In the genomic region with DNA sequence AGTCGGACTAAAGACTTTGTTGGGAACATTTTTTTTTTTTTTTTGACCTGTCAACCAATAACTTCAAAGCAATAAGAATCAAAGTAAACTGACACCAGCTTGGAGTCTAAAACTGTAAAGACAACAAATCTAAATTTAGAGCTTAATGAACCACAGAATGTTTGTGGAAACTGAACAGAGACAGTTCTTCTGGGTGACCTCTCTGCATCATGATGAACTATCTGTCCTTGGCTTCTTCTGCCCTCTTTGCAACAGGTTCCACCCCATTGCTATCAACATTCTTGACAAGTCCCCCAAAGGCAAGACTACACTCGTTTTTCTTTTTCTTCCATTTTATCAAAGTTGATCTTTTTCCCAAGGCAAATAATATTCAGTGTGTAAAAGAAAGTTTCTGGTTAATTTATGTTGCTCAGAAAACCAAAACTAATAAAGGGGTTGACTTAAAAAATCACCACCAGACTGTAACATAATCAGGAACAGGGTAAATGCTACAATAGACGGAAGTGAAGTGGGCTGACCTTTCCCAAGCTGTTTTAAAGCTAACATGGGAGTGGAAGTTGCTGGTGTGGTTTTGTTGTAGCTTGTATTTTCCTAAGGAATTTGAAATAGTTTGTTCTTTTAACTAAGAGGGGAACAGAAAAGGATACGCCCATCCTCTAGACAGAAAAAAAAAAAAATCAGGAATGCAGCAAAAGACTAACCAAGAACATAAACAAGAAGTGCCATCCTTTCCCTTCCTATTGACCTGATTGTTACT, we compare ENCODE assay signal across 20 mouse cellular contexts. TPM values are rescaled to one million over a fixed set of nuclear protein-coding genes. Genes with fewer than 3 reads are reported as not detected.
A peak's percentile ranks its signal among the peaks of the same experiment; 100 is the strongest.
DNase-seq lines count a peak whose midpoint lies in the region; ATAC-seq and TF ChIP-seq lines count a peak whose summit lies in the region.
"Had no signal": no experiment of that assay in that cellular context is flagged by ENCODE, and none has a peak within 500 bp of the region (broad histone marks: within the 10 kb centered on the region; RNA-seq: fewer than 3 reads in every experiment).

No protein-coding gene starts in this region.

- no peaks in the 10 kb centered on the region for H3K36me3 ChIP-seq in heart, embryonic 11.5 days (ENCODE audit: control insufficient read depth, insufficient read depth, low read length)
- H3K36me3 ChIP-seq in kidney, embryonic 14.5 days (ENCODE audit: control insufficient read depth, insufficient read depth, low read length): no peaks in the 10 kb centered on the region
- no peaks in the 10 kb centered on the region for H3K36me3 ChIP-seq in lung, postnatal 0 days (ENCODE audit: insufficient read depth, low read length)
- H3K36me3 ChIP-seq: embryonic facial prominence, embryonic 15.5 days; midbrain, embryonic 15.5 days had no signal

- H3K27ac ChIP-seq in heart, embryonic 11.5 days (ENCODE audit: low read depth, low read length): no peak overlapping the region
- no peak overlapping the region for H3K27ac ChIP-seq in kidney, embryonic 14.5 days (ENCODE audit: low read depth, low read length)
- peak overlapping the region; percentile 59; the same call in 1 of the 2 replicates for H3K27ac ChIP-seq in lung, postnatal 0 days (ENCODE audit: low read length)
- H3K27ac ChIP-seq: embryonic facial prominence, embryonic 15.5 days; midbrain, embryonic 15.5 days had no signal

- no peaks in the 10 kb centered on the region for H3K27me3 ChIP-seq in heart, embryonic 11.5 days (ENCODE audit: control insufficient read depth, insufficient read depth, low read length)
- no peaks in the 10 kb centered on the region for H3K27me3 ChIP-seq in kidney, embryonic 14.5 days (ENCODE audit: control insufficient read depth, insufficient read depth, low read length)
- H3K27me3 ChIP-seq in lung, postnatal 0 days (replicated peaks; ENCODE audit: insufficient read depth, low read length): no peaks in the 10 kb centered on the region
- H3K27me3 ChIP-seq: CH12.LX; embryonic facial prominence, embryonic 15.5 days; megakaryocyte, embryonic 14.5 days; midbrain, embryonic 15.5 days had no signal

- DNase-seq in heart, adult 18-20 months: peak; percentile 10 to 49
- no peak for DNase-seq in kidney, postnatal 4 days
- peak; percentile 71 for DNase-seq in lung, postnatal 0 days (ENCODE audit: low spot score)
- no peak for DNase-seq in lung, adult 2 months
- DNase-seq: adrenal gland, postnatal 25 days; cerebellum, adult 11-12 months; cerebellum, postnatal 14 days; kidney, adult 11 months; liver; right cerebral cortex, postnatal 14 days; spleen, adult 18-20 months; thymus, postnatal 36 days had no signal

- no peak overlapping the region for H3K4me2 ChIP-seq in heart, embryonic 11.5 days
- no peak overlapping the region for H3K4me2 ChIP-seq in kidney, embryonic 14.5 days (replicated peaks; ENCODE audit: low read depth, low read length)
- no peak overlapping the region for H3K4me2 ChIP-seq in lung, postnatal 0 days (replicated peaks; ENCODE audit: low read depth, low read length)
- H3K4me2 ChIP-seq: embryonic facial prominence, embryonic 15.5 days; midbrain, embryonic 15.5 days had no signal

- H3K9me3 ChIP-seq in heart, embryonic 11.5 days (replicated peaks; ENCODE audit: control insufficient read depth, low read length): no peaks in the 10 kb centered on the region
- H3K9me3 ChIP-seq in kidney, embryonic 14.5 days (ENCODE audit: control insufficient read depth, low read length): no peaks in the 10 kb centered on the region
- no peaks in the 10 kb centered on the region for H3K9me3 ChIP-seq in lung, postnatal 0 days (ENCODE audit: low read length)
- H3K9me3 ChIP-seq: embryonic facial prominence, embryonic 15.5 days; megakaryocyte, embryonic 14.5 days; midbrain, embryonic 15.5 days had no signal

- no peaks in the 10 kb centered on the region for H3K4me1 ChIP-seq in heart, embryonic 11.5 days (ENCODE audit: control insufficient read depth, insufficient read depth, low read length)
- no peaks in the 10 kb centered on the region for H3K4me1 ChIP-seq in kidney, embryonic 14.5 days (ENCODE audit: control insufficient read depth, insufficient read depth, low read length)
- H3K4me1 ChIP-seq in lung, postnatal 0 days (ENCODE audit: insufficient read depth, low read depth, low read length): no peaks in the 10 kb centered on the region
- peaks cover 7% of the 10 kb centered on the region; the same call in 1 of the 2 replicates for H3K4me1 ChIP-seq in lung, adult 2 months (ENCODE audit: control insufficient read depth, insufficient read depth, low read length)
- H3K4me1 ChIP-seq: embryonic facial prominence, embryonic 15.5 days; megakaryocyte, embryonic 14.5 days; midbrain, embryonic 15.5 days had no signal

- TF ChIP-seq POLR2A in lung, adult 2 months (IDR thresholded peaks at IDR 0.05; ENCODE audit: borderline replicate concordance, extremely low read depth, low read depth, low read length): no peak

- 60% methylated on average over 4 of the region's 4 CpGs for WGBS in heart, embryonic 11.5 days (ENCODE audit: insufficient replicate concordance)
- WGBS in kidney, embryonic 14.5 days: 25% methylated on average over 4 of the region's 4 CpGs
- 30% methylated on average over 4 of the region's 4 CpGs for WGBS in lung, postnatal 0 days
- 35% methylated on average over 4 of the region's 4 CpGs for WGBS in lung, adult 2 months

- peak; percentile 92 for TF ChIP-seq EP300 in lung, postnatal 0 days (IDR thresholded peaks at IDR 0.05)

- ATAC-seq in heart, embryonic 11.5 days (replicated peaks; ENCODE audit: insufficient number of reproducible peaks, low FRiP score, low TSS enrichment): no peak
- ATAC-seq in kidney, embryonic 14.5 days (ENCODE audit: low FRiP score, low TSS enrichment): peak; percentile 49; the same call in 1 of the 2 replicates
- peak; percentile 74 for ATAC-seq in lung, postnatal 0 days
- ATAC-seq in frontal cortex, adult (ENCODE audit: low TSS enrichment): no peak
- ATAC-seq: forebrain, embryonic 16.5 days; midbrain, embryonic 15.5 days had no signal

- TF ChIP-seq CTCF in lung, postnatal 0 days (IDR thresholded peaks at IDR 0.05): no peak
- TF ChIP-seq CTCF in lung, adult 2 months (IDR thresholded peaks at IDR 0.05; ENCODE audit: insufficient read depth, low read length): no peak

- no peak overlapping the region for H3K4me3 ChIP-seq in heart, embryonic 11.5 days (ENCODE audit: low read depth, low read length)
- no peak overlapping the region for H3K4me3 ChIP-seq in kidney, embryonic 14.5 days (ENCODE audit: low read length)
- H3K4me3 ChIP-seq in lung, postnatal 0 days (ENCODE audit: low read depth, low read length): no peak overlapping the region
- H3K4me3 ChIP-seq in lung, adult 2 months (replicated peaks; ENCODE audit: extremely low read depth, low read depth, low read length): no peak overlapping the region
- H3K4me3 ChIP-seq: embryonic facial prominence, embryonic 15.5 days; megakaryocyte, embryonic 14.5 days; midbrain, embryonic 15.5 days had no signal

- H3K9ac ChIP-seq in heart, embryonic 11.5 days (ENCODE audit: low read depth, low read length): no peak overlapping the region
- no peak overlapping the region for H3K9ac ChIP-seq in kidney, embryonic 14.5 days (ENCODE audit: low read depth, low read length)
- H3K9ac ChIP-seq in lung, postnatal 0 days (replicated peaks; ENCODE audit: low read depth): no peak overlapping the region
- H3K9ac ChIP-seq: embryonic facial prominence, embryonic 15.5 days; midbrain, embryonic 15.5 days had no signal

RNA-seq across cellular contexts. Expression of a gene that starts 31.7 kb away (rescaled TPM):
- 10 to 100 TPM; 31.1 to 31.3 TPM for total RNA-seq in heart, adult 18-20 months (2021)
- 88.3 and 99.9 TPM in 2 replicates for polyA plus RNA-seq in heart, embryonic 11.5 days (2014; fragmentation: Nextera tagmentation; extraction: Ambion mirVana)
- polyA plus RNA-seq in kidney, embryonic 14.5 days (2014; fragmentation: Nextera tagmentation; extraction: Ambion mirVana): 172 and 225 TPM in 2 replicates
- polyA plus RNA-seq in lung, postnatal 0 days (2015; fragmentation: Nextera tagmentation; extraction: Ambion mirVana): 106 and 110 TPM in 2 replicates
- polyA plus RNA-seq in lung, adult 2 months (2012; rRNA removed): 35.6 and 39.0 TPM in 2 replicates

Comparison
In these comparisons a context has a peak if more than half of its experiments do, and no peak if none do; other contexts are left out.
1. DNase-seq: peak in heart, adult 18-20 months (2 of 2) and lung, postnatal 0 days (single experiment); none in kidney, postnatal 4 days (0 of 2) and lung, adult 2 months (single experiment).
2. ATAC-seq: peak in kidney, embryonic 14.5 days (single experiment) and lung, postnatal 0 days (single experiment); none in heart, embryonic 11.5 days (single experiment) and frontal cortex, adult (single experiment).